Mouse (Mus musculus): Measurements from ENCODE around the gene Olfr507.
"Not testable (repeated sequence)": the region's sequence is repeated elsewhere in the genome, so short reads cannot be mapped to it uniquely, and the experiment has no call there.

Olfr507 gene

DNA sequence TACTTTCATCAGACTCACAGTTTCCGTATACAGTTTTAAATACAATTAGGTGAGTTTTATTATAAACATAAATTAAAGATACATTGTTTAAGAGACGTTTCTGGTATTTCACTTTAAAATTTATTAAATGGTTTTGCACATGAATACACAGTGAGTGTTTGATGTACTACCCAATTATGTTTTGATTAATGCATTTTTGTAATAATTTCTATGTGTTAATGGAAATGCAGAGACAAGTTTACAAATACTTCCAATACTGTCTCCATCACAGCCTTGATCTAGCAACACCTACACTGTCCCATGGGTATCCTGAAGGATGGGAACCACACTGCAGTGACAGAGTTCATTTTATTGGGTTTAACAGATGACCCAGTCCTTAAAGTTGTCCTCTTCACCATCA is at the start of gene Olfr507:
Gene Olfr507 (plus strand): TSS at position 301 of the 400 bp plus-strand sequence.
- DNase-seq = no peak

DNA sequence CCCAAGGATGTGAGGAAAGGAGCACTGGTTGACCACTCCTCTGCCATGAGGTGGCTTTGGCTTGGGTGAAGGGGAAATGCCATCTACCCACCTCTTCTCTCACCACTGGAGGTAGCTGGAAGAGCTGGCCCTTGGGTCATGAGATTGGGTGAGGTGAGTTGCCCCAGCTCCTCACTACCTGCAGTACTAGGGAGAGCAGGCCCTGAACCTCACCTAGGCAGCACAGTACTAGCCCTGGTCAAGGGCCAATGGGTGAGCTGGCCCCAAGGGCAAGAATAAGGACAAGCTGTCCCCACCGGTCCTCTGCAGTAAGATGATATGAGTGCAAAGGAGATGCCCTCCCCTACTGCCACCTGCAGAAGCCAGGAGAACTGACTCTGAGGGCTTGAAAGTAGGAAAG is 31.8 kb upstream of the Olfr507 start:
- DNase-seq = no peak

DNA sequence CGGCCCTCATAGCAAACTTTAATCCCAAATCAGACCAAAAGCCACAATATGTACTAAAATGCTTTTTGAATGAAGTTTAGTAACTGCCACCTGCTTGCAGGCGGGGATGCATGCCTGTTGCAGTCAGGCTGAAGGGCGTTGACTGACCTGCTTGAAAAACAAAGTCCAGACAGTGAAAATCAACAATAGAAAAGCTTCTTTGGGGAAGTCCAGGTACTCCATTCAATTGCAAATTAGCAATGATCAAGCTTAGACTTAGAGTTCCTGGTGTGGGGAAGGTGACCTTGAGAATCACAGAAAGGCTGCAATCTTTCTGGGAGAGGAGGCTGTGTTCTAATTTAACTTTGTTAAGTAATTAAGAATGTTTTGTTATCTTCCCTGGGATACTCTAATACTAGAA is 19.7 kb upstream of the Olfr507 start:
- not testable (repeated sequence) for DNase-seq

DNA sequence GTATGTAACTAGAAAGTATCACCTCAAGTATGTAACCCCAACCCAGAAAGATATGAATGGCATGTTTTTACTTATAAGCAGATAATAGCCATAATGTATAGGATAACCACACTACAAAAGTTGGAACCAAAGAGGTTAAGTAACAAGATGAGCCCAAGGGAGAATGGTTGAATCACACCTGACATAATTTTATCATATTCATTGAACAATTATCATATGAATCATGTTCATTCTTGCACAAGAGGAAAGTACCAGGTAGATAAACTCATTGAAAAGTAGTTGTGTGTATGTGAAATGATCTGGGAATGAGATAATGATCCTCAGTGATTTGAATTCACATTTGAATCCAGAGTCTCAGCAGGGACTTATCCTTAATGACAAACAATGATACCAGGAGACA is 11.1 kb upstream of the Olfr507 start, which contains the start of gene Olfr506:
Gene Olfr506 (plus strand): TSS at position 301 of the 400 bp plus-strand sequence.
- DNase-seq = no peak

DNA sequence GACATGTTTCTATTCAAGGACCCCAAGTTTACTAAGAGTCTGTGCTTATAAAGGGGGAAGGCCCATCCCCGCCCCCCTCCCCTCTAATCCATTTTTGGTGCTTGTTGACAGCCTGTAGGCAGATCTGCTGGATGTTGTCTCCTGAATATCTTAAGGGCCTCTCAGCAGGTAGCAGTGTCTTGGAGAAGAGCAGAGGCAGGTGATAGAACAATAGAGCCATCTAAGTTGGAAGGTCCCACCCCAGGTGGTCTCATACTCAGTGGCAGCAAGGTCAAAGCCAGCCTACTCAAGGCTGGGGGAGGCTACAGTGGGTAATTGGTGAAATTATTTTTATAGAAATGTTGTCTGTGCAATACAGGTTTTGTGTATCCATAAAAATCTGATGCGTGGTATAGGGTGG is 7.5 kb upstream of the Olfr507 start:
- no peak for DNase-seq

DNA sequence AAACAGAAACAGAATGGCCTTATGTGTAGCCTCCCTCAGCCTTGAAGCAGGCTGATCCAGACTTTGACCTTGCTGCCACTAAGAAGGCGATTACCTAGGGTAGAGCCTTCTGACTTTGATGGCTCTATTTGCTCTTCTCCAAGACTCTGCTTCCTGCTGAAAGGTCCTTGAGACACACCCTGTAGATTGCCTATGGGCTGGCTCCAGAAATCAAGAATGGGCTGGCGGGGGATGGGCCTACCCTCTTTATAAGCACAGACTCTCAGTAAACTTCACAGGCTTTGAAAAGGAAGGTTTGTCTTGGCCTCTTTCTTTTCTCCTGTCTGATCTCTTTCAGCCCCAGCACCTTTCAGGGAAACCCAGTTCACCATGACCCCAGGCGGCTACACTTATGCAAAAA is 4.8 kb upstream of the Olfr507 start:
- DNase-seq = not testable (repeated sequence)

DNA sequence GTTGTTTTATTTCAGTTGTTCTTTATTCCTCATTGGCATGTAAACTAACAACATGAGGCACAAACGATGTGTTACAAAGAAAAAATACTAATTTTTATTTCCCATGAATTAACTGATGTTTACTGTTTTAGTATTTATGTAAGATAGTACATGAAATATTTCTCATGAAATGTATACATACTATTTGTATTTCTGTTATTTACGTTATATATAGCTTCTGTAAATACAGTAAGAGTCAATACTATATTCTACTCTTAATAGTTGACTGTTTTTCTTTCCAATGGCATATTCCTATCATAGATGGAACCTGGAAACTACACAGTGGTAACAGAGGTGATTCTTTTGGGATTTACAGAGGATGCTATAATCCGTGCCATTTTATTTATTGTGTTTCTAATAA is 8.1 kb downstream of the Olfr507 start, which contains the start of gene Olfr508:
Gene Olfr508 (plus strand): TSS at position 301 of the 400 bp plus-strand sequence.
- no peak for DNase-seq

DNA sequence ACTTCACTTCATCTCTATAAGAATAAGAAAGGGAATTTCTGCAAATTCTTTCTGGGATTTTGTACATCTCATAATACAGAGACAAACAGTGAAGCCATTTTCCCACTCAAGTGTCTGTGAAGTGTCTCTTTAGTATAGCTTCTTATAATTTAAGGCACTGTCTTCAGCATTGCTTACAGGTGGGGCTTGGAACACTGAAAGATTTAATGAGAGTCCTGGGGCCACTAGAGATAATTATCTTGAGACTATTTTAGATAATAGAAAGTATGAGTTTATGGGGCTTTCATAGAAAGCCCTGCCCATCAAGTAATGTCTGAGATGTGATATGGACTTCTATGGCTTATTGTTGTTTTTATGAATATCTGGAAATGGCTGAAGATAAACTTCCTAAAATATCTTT is 30.2 kb downstream of the Olfr507 start, which contains the start of gene Olfr509:
Gene Olfr509 (minus strand): TSS at position 101 of the 400 bp plus-strand sequence.
- DNase-seq = no peak

DNA sequence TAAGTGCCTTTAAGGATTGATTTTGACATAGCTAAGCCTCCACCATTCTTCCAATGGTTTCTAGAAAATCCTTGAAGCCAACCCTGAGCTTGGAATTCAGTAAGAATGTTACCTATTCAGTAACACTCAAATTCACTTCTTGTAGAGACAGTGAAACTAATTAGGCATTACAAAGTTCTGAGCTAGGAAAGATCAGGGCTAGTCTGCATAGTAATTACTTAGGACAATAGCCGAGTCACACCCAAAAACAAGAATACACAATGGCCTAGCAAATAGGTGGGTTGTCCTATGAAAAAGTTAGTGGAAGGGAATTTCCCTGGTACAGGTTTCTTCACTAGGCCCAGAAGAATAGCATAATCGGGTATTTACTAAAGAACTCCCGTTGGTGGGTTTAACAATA is 40.8 kb downstream of the Olfr507 start:
- no peak for DNase-seq

DNA sequence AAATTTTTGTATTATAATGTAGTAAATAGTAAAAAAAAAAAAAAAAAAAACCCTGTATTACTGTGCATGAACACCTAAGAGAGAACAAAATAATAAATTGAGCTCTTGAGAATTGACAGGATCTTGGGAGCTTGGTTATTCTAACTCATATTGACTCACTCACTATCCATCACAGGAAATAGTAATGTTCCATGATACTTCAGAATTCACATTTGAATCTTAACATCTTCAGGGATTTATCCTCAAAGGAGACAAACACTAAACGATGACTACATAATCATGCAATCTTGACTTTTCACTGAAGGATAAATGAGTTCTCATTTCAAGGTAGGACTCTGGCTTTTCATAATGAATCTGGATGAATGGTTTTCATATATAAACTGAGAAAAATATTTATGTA is 44.5 kb downstream of the Olfr507 start, which contains the start of gene Olfr510:
Gene Olfr510 (plus strand): TSS at position 301 of the 400 bp plus-strand sequence.
- DNase-seq = no peak

DNA sequence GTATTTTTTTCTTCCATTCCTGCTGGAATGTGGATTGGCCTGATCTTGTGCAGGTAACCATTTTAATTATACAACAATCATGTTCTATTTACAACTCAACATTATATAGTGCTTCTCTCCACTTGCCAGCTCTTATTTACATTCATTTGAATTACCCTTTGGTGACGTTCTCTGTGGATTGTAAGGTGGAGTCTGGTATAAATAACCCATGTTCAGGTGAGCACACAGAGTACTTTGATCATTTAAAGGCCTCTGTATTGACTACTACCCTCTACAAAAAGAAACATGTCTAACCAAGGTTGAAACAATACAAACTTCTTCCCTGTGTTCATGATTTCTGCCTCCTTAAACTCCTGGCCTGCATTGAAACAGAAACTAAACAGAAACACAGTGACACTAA is 49.4 kb downstream of the Olfr507 start:
- no peak for DNase-seq
